18 mouse cellular contexts compared by ENCODE assay signal in genomic region chr10:35131226-35131625, GRCm38 (mm10).
"Had no signal": no experiment of that assay in that cellular context is flagged by ENCODE, and none has a peak within 500 bp of the region (broad histone marks: within the 10 kb centered on the region; RNA-seq: fewer than 3 reads in every experiment).

No protein-coding gene starts in this region.

- H3K4me1 ChIP-seq: lung, embryonic 15.5 days; megakaryocyte, embryonic 14.5 days; midbrain, embryonic 13.5 days; midbrain, embryonic 15.5 days; neural tube, embryonic 12.5 days; stomach, embryonic 15.5 days had no signal

- H3K27me3 ChIP-seq: lung, embryonic 15.5 days; megakaryocyte, embryonic 14.5 days; midbrain, embryonic 13.5 days; midbrain, embryonic 15.5 days; neural tube, embryonic 12.5 days; stomach, embryonic 15.5 days had no signal

- DNase-seq: liver, postnatal 0 days; lung, adult 2 months; lung, postnatal 14 days; lung, postnatal 36 days; right cerebral cortex, postnatal 14 days; thymus, adult 18-20 months; thymus, postnatal 14 days; thymus, postnatal 36 days had no signal

- H3K27ac ChIP-seq: lung, embryonic 15.5 days; macrophage; midbrain, embryonic 13.5 days; midbrain, embryonic 15.5 days; neural tube, embryonic 12.5 days; stomach, embryonic 15.5 days; stomach, postnatal 0 days had no signal

- H3K36me3 ChIP-seq: lung, embryonic 15.5 days; midbrain, embryonic 13.5 days; midbrain, embryonic 15.5 days; neural tube, embryonic 12.5 days; stomach, embryonic 15.5 days had no signal

- H3K9ac ChIP-seq: liver, postnatal 0 days; lung, embryonic 15.5 days; midbrain, embryonic 13.5 days; midbrain, embryonic 15.5 days; neural tube, embryonic 12.5 days; stomach, embryonic 15.5 days had no signal

- ATAC-seq: liver, postnatal 0 days; lung, postnatal 0 days; midbrain, embryonic 13.5 days; midbrain, embryonic 15.5 days had no signal

- H3K9me3 ChIP-seq: lung, embryonic 15.5 days; midbrain, embryonic 15.5 days; neural tube, embryonic 12.5 days; stomach, embryonic 15.5 days had no signal

- H3K4me2 ChIP-seq: lung, embryonic 15.5 days; midbrain, embryonic 11.5 days; midbrain, embryonic 13.5 days; midbrain, embryonic 15.5 days; neural tube, embryonic 12.5 days; stomach, embryonic 15.5 days had no signal

- H3K4me3 ChIP-seq: lung, embryonic 15.5 days; megakaryocyte, embryonic 14.5 days; midbrain, embryonic 13.5 days; midbrain, embryonic 15.5 days; neural tube, embryonic 12.5 days; stomach, embryonic 15.5 days had no signal
